Mouse (Mus musculus) stomach, postnatal 0 days (tissue): ENCODE data around the gene Auts2.

Experiments used
- CTCF ChIP-seq: IDR thresholded peaks from 2 replicates; pipeline ENCODE4 v1.5.1; 2016; ENCODE audit warnings: antibody characterized with exemption, low read depth, mild to moderate bottlenecking, moderate library complexity
- EP300 ChIP-seq: optimal IDR thresholded peaks from 2 replicates; pipeline ENCODE3; 2016; ENCODE audit warnings: antibody characterized with exemption

DNA sequence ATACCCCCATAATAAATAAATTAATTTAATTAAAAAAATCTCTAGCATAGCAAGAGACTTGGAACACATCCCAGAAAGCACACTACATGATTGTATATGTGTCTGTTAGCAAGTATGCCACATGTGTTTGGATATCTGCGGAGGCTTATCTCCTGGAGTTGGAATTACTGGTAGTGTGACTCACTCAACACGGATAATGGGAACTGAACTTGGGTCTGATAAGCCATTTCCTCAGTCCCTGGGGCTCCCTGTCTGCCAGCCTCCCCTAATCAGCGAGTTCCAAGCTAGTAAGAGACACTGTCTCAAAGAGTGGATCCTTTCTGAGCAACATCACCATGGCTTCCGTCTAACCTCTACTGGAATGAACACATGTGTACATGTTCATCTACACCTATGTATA, 1056.6 kb downstream of the Auts2 start:
- no peak for TF ChIP-seq EP300
- TF ChIP-seq CTCF: no peak
